Mouse (Mus musculus) spleen, postnatal 36 days (tissue): ENCODE measurements around the gene Vmn1r87.

Source experiments
- DNase-seq, 2 experiments: peaks; one replicate each; pipeline ENCODE4 v3.0.0; 2022; ENCODE audit warnings: low spot score in 2 of 2, mixed read lengths in 1 of 2

The Vmn1r87 gene

GRCm38 (mm10) chr7:13140057-13140456 lies at the start of gene Vmn1r87:
Gene Vmn1r87 (minus strand): TSS chr7:13140157.
- no peak for DNase-seq

GRCm38 (mm10) chr7:13159268-13159667 lies 19.3 kb upstream of the Vmn1r87 start, which contains the start of gene Vmn1r88:
Gene Vmn1r88 (plus strand): TSS chr7:13159568.
- no peak for DNase-seq

- DNase-seq = no peak
Observed at GRCm38 (mm10) chr7:13137340-13137739, 2.6 kb downstream of the Vmn1r87 start.

GRCm38 (mm10) chr7:13131856-13132255 lies 8.1 kb downstream of the Vmn1r87 start:
- no peak for DNase-seq

- peak; percentile 1 to 3 for DNase-seq
Observed at GRCm38 (mm10) chr7:13123554-13124153, 16.3 kb downstream of the Vmn1r87 start.

GRCm38 (mm10) chr7:13119817-13120216 lies 20.1 kb downstream of the Vmn1r87 start, which contains the start of gene Vmn1r86:
Gene Vmn1r86 (minus strand): TSS chr7:13119917.
- no peak for DNase-seq

GRCm38 (mm10) chr7:13095073-13095472 lies 44.9 kb downstream of the Vmn1r87 start, which contains the start of gene Vmn1r85:
Gene Vmn1r85 (minus strand): TSS chr7:13095173.
- no peak for DNase-seq
